10 mouse cellular contexts compared by ENCODE assay signal in genomic region chr14:62226576-62227047, GRCm38 (mm10).
DNase-seq lines count a peak whose midpoint lies in the region; ATAC-seq and TF ChIP-seq lines count a peak whose summit lies in the region.
"Had no signal": no experiment of that assay in that cellular context is flagged by ENCODE, and none has a peak within 500 bp of the region (broad histone marks: within the 10 kb centered on the region; RNA-seq: fewer than 3 reads in every experiment).

No protein-coding gene starts in this region.

- H3K9me3 ChIP-seq in liver, postnatal 0 days (ENCODE audit: low read length) = no peaks in the 10 kb centered on the region
- H3K9me3 ChIP-seq in liver, embryonic 12.5 days (replicated peaks) = no peaks in the 10 kb centered on the region
- H3K9me3 ChIP-seq in forebrain, embryonic 12.5 days = no peaks in the 10 kb centered on the region
- H3K9me3 ChIP-seq: embryonic facial prominence, embryonic 15.5 days; liver, embryonic 15.5 days had no signal

- no peak for ATAC-seq in liver, postnatal 0 days
- ATAC-seq in liver, embryonic 12.5 days = no peak
- ATAC-seq in forebrain, embryonic 12.5 days (ENCODE audit: low FRiP score) = peak; percentile 82

- no peak overlapping the region for H3K4me2 ChIP-seq in liver, postnatal 0 days (ENCODE audit: low read depth, low read length)
- no peak overlapping the region for H3K4me2 ChIP-seq in liver, embryonic 12.5 days
- H3K4me2 ChIP-seq in forebrain, embryonic 12.5 days = peak overlapping the region; percentile 17; the same call in 1 of the 2 replicates
- H3K4me2 ChIP-seq: embryonic facial prominence, embryonic 15.5 days; liver, embryonic 15.5 days had no signal

- WGBS in liver, postnatal 0 days (ENCODE audit: insufficient replicate concordance) = 64% methylated on average over 11 of the region's 11 CpGs
- 69% methylated on average over 11 of the region's 11 CpGs for WGBS in liver, embryonic 12.5 days (ENCODE audit: insufficient replicate concordance)
- 46% methylated on average over 11 of the region's 11 CpGs for WGBS in forebrain, embryonic 12.5 days

- H3K27ac ChIP-seq in liver, postnatal 0 days (ENCODE audit: low read depth) = no peak overlapping the region
- H3K27ac ChIP-seq in liver, embryonic 12.5 days = no peak overlapping the region
- peak overlapping the region; percentile 70 for H3K27ac ChIP-seq in forebrain, embryonic 12.5 days
- H3K27ac ChIP-seq: embryonic facial prominence, embryonic 15.5 days; liver, embryonic 15.5 days had no signal

- no peak overlapping the region for H3K4me3 ChIP-seq in liver, postnatal 0 days (ENCODE audit: low read depth, low read length)
- no peak overlapping the region for H3K4me3 ChIP-seq in liver, embryonic 12.5 days
- no peak overlapping the region for H3K4me3 ChIP-seq in forebrain, embryonic 12.5 days (replicated peaks)
- H3K4me3 ChIP-seq: embryonic facial prominence, embryonic 15.5 days; liver, embryonic 15.5 days had no signal

- no peaks in the 10 kb centered on the region for H3K27me3 ChIP-seq in liver, postnatal 0 days (ENCODE audit: insufficient read depth, low read length)
- H3K27me3 ChIP-seq in liver, embryonic 12.5 days (replicated peaks) = no peaks in the 10 kb centered on the region
- H3K27me3 ChIP-seq in forebrain, embryonic 12.5 days = no peaks in the 10 kb centered on the region
- H3K27me3 ChIP-seq: embryonic facial prominence, embryonic 15.5 days; liver, embryonic 15.5 days had no signal

- TF ChIP-seq CTCF in liver, postnatal 0 days (IDR thresholded peaks at IDR 0.05; ENCODE audit: low read depth) = peak; percentile 36

- H3K9ac ChIP-seq in liver, postnatal 0 days (replicated peaks) = no peak overlapping the region
- H3K9ac ChIP-seq in liver, embryonic 12.5 days = no peak overlapping the region
- H3K9ac ChIP-seq in forebrain, embryonic 12.5 days = no peak overlapping the region
- H3K9ac ChIP-seq: embryonic facial prominence, embryonic 15.5 days; liver, embryonic 15.5 days had no signal

- no peak for TF ChIP-seq EP300 in liver, postnatal 0 days (IDR thresholded peaks at IDR 0.05; ENCODE audit: low read depth)

- H3K4me1 ChIP-seq in liver, postnatal 0 days (ENCODE audit: insufficient read depth) = no peaks in the 10 kb centered on the region
- H3K4me1 ChIP-seq in liver, embryonic 12.5 days = no peaks in the 10 kb centered on the region
- peaks cover 11% of the 10 kb centered on the region for H3K4me1 ChIP-seq in forebrain, embryonic 12.5 days
- H3K4me1 ChIP-seq: embryonic facial prominence, embryonic 15.5 days; liver, embryonic 15.5 days had no signal

- no peaks in the 10 kb centered on the region for H3K36me3 ChIP-seq in liver, postnatal 0 days (replicated peaks; ENCODE audit: insufficient read depth, low read length)
- H3K36me3 ChIP-seq in liver, embryonic 12.5 days = no peaks in the 10 kb centered on the region
- no peaks in the 10 kb centered on the region for H3K36me3 ChIP-seq in forebrain, embryonic 12.5 days (replicated peaks)
- H3K36me3 ChIP-seq: embryonic facial prominence, embryonic 15.5 days; liver, embryonic 15.5 days had no signal

- peak; percentile 9 for DNase-seq in adrenal gland, postnatal 10 days
- DNase-seq in adrenal gland, adult 18-20 months (ENCODE audit: low spot score in 2 of 2) = no peak
- no peak for DNase-seq in liver, postnatal 0 days
- peak; percentile 41 to 60 for DNase-seq in layer of hippocampus, postnatal 10 days (ENCODE audit: low spot score in 2 of 2)
- peak; percentile 29 for DNase-seq in right cerebral cortex, postnatal 14 days
- no peak for DNase-seq in kidney, adult 8-10 months

Comparison
In these comparisons a context has a peak if more than half of its experiments do, and no peak if none do; other contexts are left out.
1. DNase-seq: peak in adrenal gland, postnatal 10 days (single experiment), layer of hippocampus, postnatal 10 days (2 of 2) and right cerebral cortex, postnatal 14 days (single experiment); none in adrenal gland, adult 18-20 months (0 of 2), liver, postnatal 0 days (single experiment) and kidney, adult 8-10 months (0 of 2).